Mouse (Mus musculus): ENCODE data around the gene Rad9b. TPM values are rescaled to one million over a fixed set of nuclear protein-coding genes. Genes with fewer than 3 reads are reported as not detected.
A peak's percentile ranks its signal among the peaks of the same experiment; 100 is the strongest.

The Rad9b gene
- polyA plus RNA-seq, 1 experiment from 2014 or later = 19.2 TPM

DNA sequence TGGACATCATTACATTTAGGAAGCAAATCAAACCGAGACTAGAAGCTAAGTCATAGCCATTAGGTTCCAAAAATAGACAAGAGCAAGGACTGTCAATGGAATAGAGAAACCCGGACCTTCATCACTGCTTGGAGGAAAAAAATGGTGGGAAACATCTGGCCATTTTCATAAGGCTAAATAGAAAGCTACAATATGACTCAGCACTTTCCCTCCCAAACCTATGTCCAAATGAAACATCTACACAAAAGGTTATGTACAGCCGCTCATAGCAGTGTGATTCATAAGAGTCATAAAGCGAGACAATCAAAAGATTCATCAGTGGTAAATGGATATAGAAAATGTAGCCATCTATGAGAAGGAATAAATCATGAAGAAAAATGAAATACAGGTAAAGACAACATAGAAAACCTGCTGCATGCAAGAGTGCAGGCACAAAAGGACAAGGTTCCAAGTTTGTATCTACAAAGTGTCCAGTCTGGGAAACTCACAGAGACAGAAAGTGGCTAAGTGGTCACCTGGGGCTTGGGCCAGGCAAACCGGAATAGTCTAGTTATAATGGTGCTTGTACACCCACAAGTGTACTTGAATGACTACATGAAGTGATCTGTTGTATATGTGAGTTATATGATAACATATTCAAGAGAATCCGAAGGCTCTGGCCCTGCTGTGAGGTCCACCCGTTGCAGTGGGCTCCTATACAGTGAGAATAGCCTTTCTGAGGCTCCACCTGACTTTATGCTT lies 17.3 kb downstream of the Rad9b start:
- ATAC-seq = no peak
- Histone ChIP-seq H3K27ac (ENCODE audit: low read length) (no peak overlapping the region), H3K4me1 (replicated peaks; ENCODE audit: control insufficient read depth, insufficient read depth, low read length) (no peaks in the 10 kb centered on the region), H3K27me3 (replicated peaks; ENCODE audit: control insufficient read depth, insufficient read depth, low read length) (no peaks in the 10 kb centered on the region), H3K9me3 (ENCODE audit: control insufficient read depth, low read length) (no peaks in the 10 kb centered on the region), H3K4me2 (ENCODE audit: low read length) (no peak overlapping the region), H3K9ac (replicated peaks; ENCODE audit: low read depth, low read length) (no peak overlapping the region), H3K4me3 (replicated peaks; ENCODE audit: low read length) (no peak overlapping the region), H3K36me3 (ENCODE audit: control insufficient read depth, insufficient read depth) (no peaks in the 10 kb centered on the region)
- WGBS = 94% methylated on average over 7 of the region's 7 CpGs

- Histone ChIP-seq H3K9me3 (ENCODE audit: control insufficient read depth, low read length) (no peaks in the 10 kb centered on the region), H3K4me2 (ENCODE audit: low read length) (no peak overlapping the region), H3K4me3 (replicated peaks; ENCODE audit: low read length) (no peak overlapping the region), H3K27ac (ENCODE audit: low read length) (no peak overlapping the region), H3K4me1 (replicated peaks; ENCODE audit: control insufficient read depth, insufficient read depth, low read length) (no peaks in the 10 kb centered on the region), H3K9ac (replicated peaks; ENCODE audit: low read depth, low read length) (no peak overlapping the region), H3K27me3 (replicated peaks; ENCODE audit: control insufficient read depth, insufficient read depth, low read length) (no peaks in the 10 kb centered on the region), H3K36me3 (ENCODE audit: control insufficient read depth, insufficient read depth) (no peaks in the 10 kb centered on the region)
- 76% methylated on average over 3 of the region's 3 CpGs for WGBS
- no peak for ATAC-seq
These were observed 19.4 kb downstream of the Rad9b start for GRCm38 (mm10) chr5:122334682-122335081.

GRCm38 (mm10) chr5:122330269-122330668 lies 23.8 kb downstream of the Rad9b start:
- H3K4me2 ChIP-seq (ENCODE audit: low read length) = no peak overlapping the region
- H3K36me3 ChIP-seq (ENCODE audit: control insufficient read depth, insufficient read depth) = peaks cover 3% of the 10 kb centered on the region; the same call in 1 of the 2 replicates
- no peak overlapping the region for H3K4me3 ChIP-seq (replicated peaks; ENCODE audit: low read length)
- no peak for ATAC-seq
- no peaks in the 10 kb centered on the region for H3K9me3 ChIP-seq (ENCODE audit: control insufficient read depth, low read length)
- WGBS = 94% methylated on average over 4 of the region's 4 CpGs
- no peaks in the 10 kb centered on the region for H3K27me3 ChIP-seq (replicated peaks; ENCODE audit: control insufficient read depth, insufficient read depth, low read length)
- peaks cover 7% of the 10 kb centered on the region for H3K4me1 ChIP-seq (replicated peaks; ENCODE audit: control insufficient read depth, insufficient read depth, low read length)
- H3K27ac ChIP-seq (ENCODE audit: low read length) = no peak overlapping the region
- H3K9ac ChIP-seq (replicated peaks; ENCODE audit: low read depth, low read length) = no peak overlapping the region

- no peak for ATAC-seq
- H3K9ac ChIP-seq (replicated peaks; ENCODE audit: low read depth, low read length) = no peak overlapping the region
- H3K4me3 ChIP-seq (replicated peaks; ENCODE audit: low read length) = no peak overlapping the region
- peaks cover 4% of the 10 kb centered on the region; the same call in 1 of the 2 replicates for H3K36me3 ChIP-seq (ENCODE audit: control insufficient read depth, insufficient read depth)
- H3K4me2 ChIP-seq (ENCODE audit: low read length) = no peak overlapping the region
- H3K4me1 ChIP-seq (replicated peaks; ENCODE audit: control insufficient read depth, insufficient read depth, low read length) = peaks cover 7% of the 10 kb centered on the region
- H3K9me3 ChIP-seq (ENCODE audit: control insufficient read depth, low read length) = no peaks in the 10 kb centered on the region
- 68% methylated on average over 3 of the region's 3 CpGs for WGBS
- no peaks in the 10 kb centered on the region for H3K27me3 ChIP-seq (replicated peaks; ENCODE audit: control insufficient read depth, insufficient read depth, low read length)
- H3K27ac ChIP-seq (ENCODE audit: low read length) = peak overlapping the region; percentile 64
These were observed 26.8 kb downstream of the Rad9b start for GRCm38 (mm10) chr5:122327283-122327682.

- WGBS = 88% methylated on average over 8 of the region's 8 CpGs
- no peaks in the 10 kb centered on the region for H3K27me3 ChIP-seq (replicated peaks; ENCODE audit: control insufficient read depth, insufficient read depth, low read length)
- no peaks in the 10 kb centered on the region for H3K9me3 ChIP-seq (ENCODE audit: control insufficient read depth, low read length)
- peaks cover 7% of the 10 kb centered on the region for H3K4me1 ChIP-seq (replicated peaks; ENCODE audit: control insufficient read depth, insufficient read depth, low read length)
- H3K36me3 ChIP-seq (ENCODE audit: control insufficient read depth, insufficient read depth) = peaks cover 7% of the 10 kb centered on the region; the same call in 1 of the 2 replicates
- H3K27ac ChIP-seq (ENCODE audit: low read length) = no peak overlapping the region
- H3K4me2 ChIP-seq (ENCODE audit: low read length) = no peak overlapping the region
- H3K4me3 ChIP-seq (replicated peaks; ENCODE audit: low read length) = no peak overlapping the region
- ATAC-seq = no peak
- no peak overlapping the region for H3K9ac ChIP-seq (replicated peaks; ENCODE audit: low read depth, low read length)
These were observed 28.6 kb downstream of the Rad9b start for GRCm38 (mm10) chr5:122325477-122325876.

DNA sequence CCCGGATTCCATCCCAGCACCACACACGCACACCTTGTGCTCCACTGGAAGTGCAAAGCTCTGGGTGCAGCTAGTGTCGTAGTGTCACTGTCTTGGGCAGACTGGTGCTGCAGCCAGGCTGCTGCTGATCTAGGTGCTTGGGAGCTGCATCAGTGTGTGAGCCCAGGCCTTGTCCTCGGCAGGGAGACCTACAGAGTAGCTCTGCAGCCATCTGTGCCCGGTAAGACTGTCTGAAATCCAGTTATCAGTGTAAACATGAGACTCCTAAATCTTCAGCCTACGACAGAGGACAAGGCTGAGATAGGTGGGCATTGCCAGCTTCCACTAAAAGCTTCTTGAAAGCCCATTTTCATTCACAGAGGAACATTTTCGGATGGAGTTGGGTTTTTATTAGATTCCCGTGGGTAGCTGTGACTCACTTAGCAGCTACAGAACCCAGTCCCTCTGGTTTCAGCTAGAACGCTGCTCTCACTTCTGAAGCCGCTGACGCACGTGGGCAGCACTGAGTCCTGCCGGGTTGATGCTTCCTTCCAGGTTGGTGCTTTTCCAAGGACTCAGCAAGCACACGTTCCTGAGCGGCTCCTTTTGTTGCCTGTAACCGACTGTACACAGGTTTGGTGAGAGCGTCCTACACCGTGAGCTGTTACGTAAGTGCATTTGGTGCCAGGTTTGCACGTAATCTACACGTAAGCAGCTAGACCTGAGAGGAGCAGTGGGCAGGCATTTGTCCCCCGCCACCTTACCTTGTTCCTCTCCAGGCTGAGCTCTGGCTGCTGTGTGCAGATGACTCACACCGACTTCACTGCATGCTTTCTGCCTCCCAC lies 29.2 kb downstream of the Rad9b start:
- no peak overlapping the region for H3K27ac ChIP-seq (ENCODE audit: low read length)
- peaks cover 7% of the 10 kb centered on the region for H3K4me1 ChIP-seq (replicated peaks; ENCODE audit: control insufficient read depth, insufficient read depth, low read length)
- no peak overlapping the region for H3K9ac ChIP-seq (replicated peaks; ENCODE audit: low read depth, low read length)
- no peaks in the 10 kb centered on the region for H3K9me3 ChIP-seq (ENCODE audit: control insufficient read depth, low read length)
- peaks cover 7% of the 10 kb centered on the region; the same call in 1 of the 2 replicates for H3K36me3 ChIP-seq (ENCODE audit: control insufficient read depth, insufficient read depth)
- WGBS = 90% methylated on average over 23 of the region's 23 CpGs
- H3K4me2 ChIP-seq (ENCODE audit: low read length) = no peak overlapping the region
- ATAC-seq = no peak
- H3K4me3 ChIP-seq (replicated peaks; ENCODE audit: low read length) = no peak overlapping the region
- no peaks in the 10 kb centered on the region for H3K27me3 ChIP-seq (replicated peaks; ENCODE audit: control insufficient read depth, insufficient read depth, low read length)

GRCm38 (mm10) chr5:122323523-122323922 lies 30.5 kb downstream of the Rad9b start:
- H3K36me3 ChIP-seq (ENCODE audit: control insufficient read depth, insufficient read depth) = peaks cover 5% of the 10 kb centered on the region; the same call in 1 of the 2 replicates
- 54% methylated on average over 8 of the region's 8 CpGs for WGBS
- peaks cover 7% of the 10 kb centered on the region for H3K4me1 ChIP-seq (replicated peaks; ENCODE audit: control insufficient read depth, insufficient read depth, low read length)
- 0 out of 2 replicates have a peak overlapping the region, but pooled peaks have one; percentile 13 for H3K9ac ChIP-seq (replicated peaks; ENCODE audit: low read depth, low read length)
- ATAC-seq = no peak
- H3K4me2 ChIP-seq (ENCODE audit: low read length) = no peak overlapping the region
- no peak overlapping the region for H3K4me3 ChIP-seq (replicated peaks; ENCODE audit: low read length)
- no peaks in the 10 kb centered on the region for H3K9me3 ChIP-seq (ENCODE audit: control insufficient read depth, low read length)
- H3K27me3 ChIP-seq (replicated peaks; ENCODE audit: control insufficient read depth, insufficient read depth, low read length) = no peaks in the 10 kb centered on the region
- H3K27ac ChIP-seq (ENCODE audit: low read length) = no peak overlapping the region

- ATAC-seq = no peak
These were observed 33.7 kb downstream of the Rad9b start for GRCm38 (mm10) chr5:122320205-122320781.

More at GRCm38 (mm10) chr5:122320205-122320781, 33.7 kb downstream of the Rad9b start:
- Histone ChIP-seq H3K4me1 (replicated peaks; ENCODE audit: control insufficient read depth, insufficient read depth, low read length) (no peaks in the 10 kb centered on the region), H3K4me3 (replicated peaks; ENCODE audit: low read length) (no peak overlapping the region), H3K36me3 (ENCODE audit: control insufficient read depth, insufficient read depth) (0 out of 2 replicates have a peak, but pooled peaks cover 4% of the 10 kb centered on the region), H3K9me3 (ENCODE audit: control insufficient read depth, low read length) (no peaks in the 10 kb centered on the region), H3K4me2 (ENCODE audit: low read length) (no peak overlapping the region), H3K27me3 (replicated peaks; ENCODE audit: control insufficient read depth, insufficient read depth, low read length) (no peaks in the 10 kb centered on the region), H3K27ac (ENCODE audit: low read length) (no peak overlapping the region), H3K9ac (replicated peaks; ENCODE audit: low read depth, low read length) (no peak overlapping the region)
- WGBS = 87% methylated on average over 12 of the region's 12 CpGs

Data from forebrain, embryonic 16.5 days (tissue).